Mouse (Mus musculus) stomach, postnatal 0 days (tissue): Measurements from ENCODE around the gene Hpcal1. TPM values are rescaled to one million over a fixed set of nuclear protein-coding genes. Genes with fewer than 3 reads are reported as not detected.
"Not testable (repeated sequence)": the region's sequence is repeated elsewhere in the genome, so short reads cannot be mapped to it uniquely, and the experiment has no call there.

ENCODE experiments used
- ATAC-seq: fragments of 200-750 bp; cut with Nextera tagmentation; 2 replicates; pipeline ENCODE4 v1.8.0; 2017; ENCODE audit not compliant: low FRiP score, low TSS enrichment
- DNase-seq: peaks from one replicate; pipeline ENCODE4 v3.0.0-alpha.2; 2016; ENCODE audit warnings: low spot score
- H3K27ac ChIP-seq: fragments of 300-500 bp; sonication (generic); replicated peaks from 2 replicates; pipeline ENCODE4 v1.5.1; 2014; ENCODE audit warnings: mild to moderate bottlenecking, control low read depth
- H3K27me3 ChIP-seq: fragments of 300-500 bp; sonication (generic); 2 replicates; pipeline ENCODE4 v1.6.1; 2014; ENCODE audit warnings: low read length; ENCODE audit not compliant: control insufficient read depth, insufficient read depth
- H3K36me3 ChIP-seq: fragments of 300-500 bp; sonication (generic); 2 replicates; pipeline ENCODE4 v1.6.1; 2014; ENCODE audit warnings: low read length, mixed read lengths; ENCODE audit not compliant: control insufficient read depth, insufficient read depth
- H3K4me1 ChIP-seq: fragments of 300-500 bp; sonication (generic); replicated peaks from 2 replicates; pipeline ENCODE4 v1.6.1; 2014; ENCODE audit warnings: antibody characterized with exemption; ENCODE audit not compliant: control insufficient read depth, insufficient read depth
- H3K4me2 ChIP-seq: fragments of 300-500 bp; sonication (generic); replicated peaks from 2 replicates; pipeline ENCODE4 v1.6.1; 2014; ENCODE audit warnings: low read depth, mild to moderate bottlenecking, control low read depth, moderate library complexity
- H3K4me3 ChIP-seq: fragments of 300-500 bp; sonication (generic); 2 replicates; pipeline ENCODE4 v1.5.1; 2014; ENCODE audit warnings: low read depth, low read length, control low read depth
- H3K9ac ChIP-seq: fragments of 300-500 bp; sonication (generic); 2 replicates; pipeline ENCODE4 v1.6.1; 2014; ENCODE audit warnings: mild to moderate bottlenecking, low read length, control low read depth, mixed read lengths
- H3K9me3 ChIP-seq: fragments of 300-500 bp; sonication (generic); 2 replicates; pipeline ENCODE4 v1.6.1; 2016; ENCODE audit warnings: low read length; ENCODE audit not compliant: control insufficient read depth
- CTCF ChIP-seq: IDR thresholded peaks from 2 replicates; pipeline ENCODE4 v1.5.1; 2016; ENCODE audit warnings: antibody characterized with exemption, low read depth, mild to moderate bottlenecking, moderate library complexity
- EP300 ChIP-seq: optimal IDR thresholded peaks from 2 replicates; pipeline ENCODE3; 2016; ENCODE audit warnings: antibody characterized with exemption
- WGBS: fragments of 180-500 bp; shearing (Covaris S2); extraction: QIAGEN DNeasy Blood & Tissue Kit; methylation state at CpG from one replicate; pipeline ENCODE4 v1.1.7; 2014; 5-methylcytosine and 5-hydroxymethylcytosine counted together
- polyA plus RNA-seq: library from polyadenylated mRNA; unstranded; fragments of >200 nt; fragmentation: Nextera tagmentation; extraction: Ambion mirVana; gene quantifications from 2 replicates; pipeline ENCODE4 v1.2.1, GENCODE M21; 2015

Gene Hpcal1
- polyA plus RNA-seq, 1 experiment from 2014 or later: 62.6 TPM

DNA sequence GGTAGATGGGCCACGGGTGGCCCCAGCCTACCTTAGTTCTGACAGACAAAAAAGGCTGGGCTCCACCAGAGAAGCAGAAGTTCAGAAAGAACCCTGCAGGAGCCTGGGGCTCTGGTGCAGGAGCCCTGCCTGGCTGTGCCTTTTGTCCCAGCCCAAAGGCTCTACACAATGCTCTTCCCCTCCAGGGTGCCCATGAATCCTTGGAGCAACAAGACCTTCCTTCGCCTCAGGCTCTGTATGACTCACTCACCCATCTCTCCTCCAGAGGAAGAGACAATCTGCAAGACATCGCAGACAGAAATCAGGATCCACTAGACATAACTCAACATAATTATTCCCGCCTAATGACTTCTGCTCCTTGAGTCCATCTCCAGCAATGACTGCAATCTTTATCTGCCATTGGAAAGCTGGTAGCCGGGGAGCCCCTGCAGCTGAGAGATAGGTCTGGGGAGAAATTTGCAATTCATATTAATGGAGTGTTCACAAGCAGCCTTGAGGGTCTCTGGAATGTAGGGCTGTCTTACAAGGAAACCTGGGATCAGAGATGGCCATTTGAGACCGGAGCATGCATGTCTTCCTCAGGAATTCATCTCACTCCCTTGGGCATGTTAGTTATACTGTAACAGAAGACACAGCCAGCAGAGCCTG is 71.8 kb downstream of the Hpcal1 start:
- TF ChIP-seq EP300 (no peak), CTCF (no peak)
- Histone ChIP-seq H3K9ac (no peak overlapping the region), H3K9me3 (no peaks in the 10 kb centered on the region), H3K4me3 (no peak overlapping the region), H3K4me1 (no peaks in the 10 kb centered on the region), H3K27ac (no peak overlapping the region), H3K36me3 (no peaks in the 10 kb centered on the region), H3K27me3 (no peaks in the 10 kb centered on the region), H3K4me2 (no peak overlapping the region)
- DNase-seq (no peak), ATAC-seq (no peak)
- 67% methylated on average over 6 of the region's 6 CpGs for WGBS

DNA sequence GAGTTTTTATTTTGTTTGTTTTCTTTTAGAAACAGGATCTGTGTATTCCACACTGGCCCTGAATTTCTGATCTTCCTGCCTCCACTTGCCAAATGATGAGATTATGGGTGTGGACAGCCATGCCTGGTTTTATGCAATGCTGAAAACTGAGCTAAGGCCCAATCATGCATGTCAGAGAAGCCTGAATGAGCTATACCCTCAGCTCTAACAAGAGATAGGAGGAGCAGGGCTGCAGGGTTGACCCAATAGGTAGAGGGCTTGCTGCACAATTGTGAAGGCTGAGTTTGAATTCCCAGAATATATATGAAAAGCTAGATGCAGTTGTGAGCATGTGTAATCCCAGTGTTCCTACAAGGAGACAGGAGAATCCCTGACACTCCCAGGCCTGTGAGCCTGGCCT is 72.4 kb downstream of the Hpcal1 start:
- Histone ChIP-seq H3K4me3 (no peak overlapping the region), H3K4me1 (no peaks in the 10 kb centered on the region), H3K4me2 (no peak overlapping the region), H3K36me3 (no peaks in the 10 kb centered on the region), H3K9ac (no peak overlapping the region), H3K27ac (no peak overlapping the region), H3K27me3 (no peaks in the 10 kb centered on the region), H3K9me3 (no peaks in the 10 kb centered on the region)
- no peak for DNase-seq
- no peak for TF ChIP-seq CTCF
- no peak for TF ChIP-seq EP300
- no peak for ATAC-seq

- TF ChIP-seq EP300 (no peak), CTCF (no peak)
- H3K9me3 ChIP-seq: no peaks in the 10 kb centered on the region
- WGBS: 73% methylated on average over 3 of the region's 3 CpGs
- H3K9ac ChIP-seq: no peak overlapping the region
- H3K4me1 ChIP-seq: no peaks in the 10 kb centered on the region
- no peaks in the 10 kb centered on the region for H3K36me3 ChIP-seq
- H3K4me3 ChIP-seq: no peak overlapping the region
- DNase-seq (no peak), ATAC-seq (no peak)
- no peaks in the 10 kb centered on the region for H3K27me3 ChIP-seq
- H3K27ac ChIP-seq: no peak overlapping the region
- no peak overlapping the region for H3K4me2 ChIP-seq
Measured at GRCm38 (mm10) chr12:17764005-17764404, 73.3 kb downstream of the Hpcal1 start.

DNA sequence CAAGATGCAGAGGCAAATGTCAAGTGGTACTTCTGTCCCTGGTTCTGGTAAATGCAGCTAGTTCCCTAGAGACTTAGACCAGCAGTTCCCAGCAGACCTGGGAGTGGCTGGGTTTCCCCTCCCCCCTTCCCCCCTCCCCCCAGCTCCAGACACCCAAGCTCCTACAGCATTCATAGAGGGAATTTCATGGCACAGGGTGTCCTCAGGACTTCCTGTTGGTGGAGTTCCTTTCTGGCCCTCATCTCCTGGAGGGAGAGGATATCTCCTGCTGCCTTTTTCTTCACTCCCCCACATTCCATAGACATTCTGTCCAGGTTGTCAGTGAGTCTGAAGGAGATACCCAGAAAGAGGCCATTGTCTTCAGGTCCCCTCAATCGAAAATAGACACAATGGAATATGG is 76.9 kb downstream of the Hpcal1 start:
- not testable (repeated sequence) for H3K36me3 ChIP-seq, H3K4me3 ChIP-seq, H3K9me3 ChIP-seq, DNase-seq, H3K4me1 ChIP-seq, ATAC-seq, H3K4me2 ChIP-seq, H3K27me3 ChIP-seq, H3K27ac ChIP-seq, H3K9ac ChIP-seq
- 67% methylated on average over 1 of the region's 1 CpGs for WGBS

DNA sequence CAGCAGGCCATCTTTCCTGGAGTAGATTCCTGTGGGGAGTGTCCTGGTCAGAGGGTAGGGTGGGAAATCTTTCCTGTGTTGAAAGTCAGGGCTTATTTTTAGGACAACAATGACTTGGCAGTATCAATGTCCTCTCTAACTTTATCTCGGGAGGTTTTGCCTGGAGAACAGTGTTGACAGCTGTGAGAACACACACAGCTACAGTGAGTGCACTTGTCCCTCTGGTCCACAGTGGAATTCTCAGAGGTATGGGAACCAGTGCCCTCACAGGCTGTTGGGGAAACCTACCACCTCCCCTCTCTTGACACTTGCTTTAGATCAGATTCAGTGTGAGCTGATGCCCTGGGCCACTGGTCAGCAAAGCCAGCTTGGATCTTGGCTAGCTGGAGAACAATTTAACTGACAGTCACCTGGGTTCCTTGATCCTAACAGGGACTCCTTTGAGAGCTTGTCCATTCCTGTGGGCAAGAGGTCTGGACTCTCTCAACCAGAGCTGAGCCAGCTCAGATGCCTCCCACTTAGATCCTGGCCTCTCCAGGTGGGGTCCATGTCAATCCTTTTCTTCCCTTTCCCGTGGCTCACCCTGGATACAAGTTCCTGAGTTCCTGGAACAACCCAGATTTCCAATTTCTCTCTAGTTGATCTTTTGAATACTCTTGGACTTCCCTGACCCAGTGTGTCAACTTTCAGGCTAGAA is 79.0 kb downstream of the Hpcal1 start:
- 0 out of 2 replicates have a peak, but pooled peaks have one; percentile 8 for ATAC-seq
- no peaks in the 10 kb centered on the region for H3K27me3 ChIP-seq
- H3K4me2 ChIP-seq: no peak overlapping the region
- H3K36me3 ChIP-seq: no peaks in the 10 kb centered on the region
- WGBS: 53% methylated on average over 2 of the region's 2 CpGs
- no peak for DNase-seq
- no peak overlapping the region for H3K9ac ChIP-seq
- H3K9me3 ChIP-seq: no peaks in the 10 kb centered on the region
- H3K4me3 ChIP-seq: no peak overlapping the region
- no peaks in the 10 kb centered on the region for H3K4me1 ChIP-seq
- TF ChIP-seq EP300: no peak
- no peak for TF ChIP-seq CTCF
- no peak overlapping the region for H3K27ac ChIP-seq

- Histone ChIP-seq H3K36me3 (no peaks in the 10 kb centered on the region), H3K4me1 (no peaks in the 10 kb centered on the region), H3K27me3 (no peaks in the 10 kb centered on the region), H3K27ac (no peak overlapping the region), H3K4me3 (no peak overlapping the region), H3K4me2 (no peak overlapping the region), H3K9ac (no peak overlapping the region), H3K9me3 (no peaks in the 10 kb centered on the region)
- TF ChIP-seq CTCF: no peak
- TF ChIP-seq EP300: no peak
- DNase-seq (no peak), ATAC-seq (no peak)
- 39% methylated on average over 2 of the region's 2 CpGs for WGBS
Measured at GRCm38 (mm10) chr12:17770538-17770937, 79.9 kb downstream of the Hpcal1 start.

DNA sequence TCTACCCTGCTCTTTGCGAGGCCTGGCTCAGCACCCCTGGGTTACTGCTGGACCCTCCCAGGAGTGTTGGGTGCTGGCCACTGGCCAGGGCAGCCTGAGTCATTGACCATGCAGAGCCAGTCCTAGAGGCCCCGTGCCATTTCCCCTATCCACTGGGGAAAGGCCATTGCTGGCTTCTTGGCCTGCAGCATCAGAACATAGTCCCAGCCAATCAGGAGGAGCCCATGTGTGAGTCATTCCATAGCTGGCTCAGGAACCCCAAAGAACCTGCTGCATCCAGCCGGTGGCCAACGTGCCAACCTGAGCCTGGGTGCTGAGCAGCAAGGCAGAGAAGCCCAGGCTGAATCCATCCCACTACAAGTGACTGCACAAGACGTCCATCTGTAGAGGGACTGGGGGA is 83.1 kb downstream of the Hpcal1 start:
- not testable (repeated sequence) for H3K4me3 ChIP-seq, H3K27me3 ChIP-seq, H3K9me3 ChIP-seq, H3K4me2 ChIP-seq, H3K9ac ChIP-seq, H3K4me1 ChIP-seq, H3K27ac ChIP-seq, H3K36me3 ChIP-seq
- DNase-seq (peak; percentile 62), ATAC-seq (peak; percentile 84)
- 44% methylated on average over 5 of the region's 5 CpGs for WGBS

GRCm38 (mm10) chr12:17774842-17775241 is 84.2 kb downstream of the Hpcal1 start:
- H3K9ac ChIP-seq, ATAC-seq, H3K4me1 ChIP-seq, H3K36me3 ChIP-seq, H3K4me2 ChIP-seq, H3K27ac ChIP-seq, H3K4me3 ChIP-seq, H3K27me3 ChIP-seq, H3K9me3 ChIP-seq, DNase-seq: not testable (repeated sequence)
- WGBS: 77% methylated on average over 3 of the region's 3 CpGs
